Mouse (Mus musculus) cortical plate, adult 2 months (tissue): ENCODE data around the gene Adamts13. TPM values are rescaled to one million over a fixed set of nuclear protein-coding genes. Genes with fewer than 3 reads are reported as not detected.

Source experiments
- H3K27ac ChIP-seq: fragments of 200-500 bp; 2 replicates; pipeline ENCODE4 v1.5.1; 2012; ENCODE audit warnings: low read length, control low read depth, inconsistent platforms; ENCODE audit not compliant: insufficient read depth
- H3K4me1 ChIP-seq: fragments of 200-500 bp; 2 replicates; pipeline ENCODE4 v1.6.1; 2011; ENCODE audit warnings: low read length; ENCODE audit not compliant: control insufficient read depth, insufficient read depth
- H3K4me3 ChIP-seq: fragments of 200-500 bp; 2 replicates; pipeline ENCODE4 v1.5.1; 2011; ENCODE audit warnings: mild to moderate bottlenecking, low read length, control low read depth; ENCODE audit not compliant: insufficient read depth
- CTCF ChIP-seq: fragments of 200-500 bp; IDR thresholded peaks from 2 replicates; pipeline ENCODE4 v1.5.1; 2011; ENCODE audit warnings: mild to moderate bottlenecking, control low read depth, low read length; ENCODE audit not compliant: insufficient read depth; ENCODE audit errors: extremely low read depth
- POLR2A ChIP-seq: fragments of 200-500 bp; IDR thresholded peaks from 2 replicates; pipeline ENCODE4 v1.6.1; 2011; ENCODE audit warnings: mild to moderate bottlenecking, low read length, control low read depth; ENCODE audit not compliant: insufficient read depth; ENCODE audit errors: extremely low read depth
- polyA plus RNA-seq: library from polyadenylated mRNA; depleted of rRNA; stranded (reverse); fragments of >200 nt; gene quantifications from 2 replicates; pipeline ENCODE4 v1.2.3, GENCODE M21; 2012

Gene Adamts13
- polyA plus RNA-seq, 1 experiment: 7.0 TPM

- Histone ChIP-seq H3K27ac (no peak overlapping the region), H3K4me3 (peak overlapping the region; percentile 58), H3K4me1 (0 out of 2 replicates have a peak, but pooled peaks cover 2% of the 10 kb centered on the region)
- TF ChIP-seq CTCF (no peak), POLR2A (no peak)
Observed at GRCm38 (mm10) chr2:27028437-27029015, 55.3 kb downstream of the Adamts13 start.

DNA sequence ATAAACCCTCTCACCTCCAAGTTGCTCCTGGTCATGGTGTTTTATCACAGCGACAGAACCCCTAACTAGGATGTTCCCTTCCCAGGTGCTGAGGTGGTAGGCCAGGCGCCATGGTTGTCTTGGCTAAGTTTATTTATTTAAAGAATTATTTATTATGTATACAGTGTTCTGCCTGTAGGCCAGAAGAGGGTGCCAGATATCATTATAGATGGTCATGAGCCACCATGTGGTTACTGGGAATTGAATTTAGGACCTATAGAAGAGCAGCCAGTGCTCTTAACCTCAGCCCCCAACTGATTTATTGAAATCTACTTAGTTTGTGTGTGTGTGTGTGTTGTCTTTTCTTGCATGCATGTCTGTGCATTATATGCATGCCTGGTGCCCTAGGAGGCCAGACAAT lies 59.1 kb downstream of the Adamts13 start:
- TF ChIP-seq POLR2A (no peak), CTCF (no peak)
- Histone ChIP-seq H3K27ac (no peak overlapping the region), H3K4me3 (no peak overlapping the region), H3K4me1 (0 out of 2 replicates have a peak, but pooled peaks cover 2% of the 10 kb centered on the region)

DNA sequence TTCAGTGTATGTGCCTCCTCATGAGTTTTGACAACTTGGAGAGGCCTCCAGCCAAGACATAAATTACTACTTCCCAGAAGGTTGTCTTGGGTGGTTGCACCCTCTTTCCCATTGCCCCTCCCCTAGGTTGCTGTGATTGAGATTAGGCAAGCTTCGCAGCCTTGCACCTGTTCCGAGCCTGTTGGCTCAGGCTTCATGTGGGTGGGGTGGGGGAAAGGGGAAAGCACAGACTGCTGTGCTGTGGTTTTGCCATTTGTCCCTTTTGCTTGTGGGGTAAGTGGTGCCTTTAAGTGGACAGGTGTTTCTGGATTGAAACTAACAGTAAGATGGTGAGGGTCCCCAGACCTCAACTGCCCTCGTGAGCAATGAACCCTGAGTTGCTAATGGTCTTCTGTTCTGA lies 62.8 kb downstream of the Adamts13 start:
- Histone ChIP-seq H3K27ac (no peak overlapping the region), H3K4me3 (no peak overlapping the region), H3K4me1 (no peaks in the 10 kb centered on the region)
- TF ChIP-seq CTCF: no peak
- TF ChIP-seq POLR2A: no peak

DNA sequence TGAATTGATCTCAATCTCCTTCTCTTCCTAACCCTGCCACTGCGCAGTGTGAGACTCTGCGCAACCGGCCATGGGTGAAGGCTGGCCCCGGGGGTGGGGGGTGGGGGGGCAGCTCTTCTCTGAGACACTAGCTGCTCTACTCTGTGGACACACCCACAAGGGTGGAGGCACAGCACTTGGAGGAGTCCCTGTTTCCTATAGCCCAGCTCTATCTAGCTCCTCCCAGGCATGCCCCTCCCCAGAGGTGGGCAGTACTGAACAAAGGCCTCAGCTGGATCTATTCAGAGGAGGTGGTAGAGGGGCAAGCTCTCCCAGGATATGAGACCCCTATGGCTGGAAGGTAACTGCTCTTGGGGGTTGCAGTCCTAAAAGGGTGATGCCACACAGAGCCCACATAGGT lies 63.8 kb downstream of the Adamts13 start:
- no peak overlapping the region for H3K4me3 ChIP-seq
- no peaks in the 10 kb centered on the region for H3K4me1 ChIP-seq
- TF ChIP-seq CTCF (no peak), POLR2A (no peak)
- no peak overlapping the region for H3K27ac ChIP-seq

DNA sequence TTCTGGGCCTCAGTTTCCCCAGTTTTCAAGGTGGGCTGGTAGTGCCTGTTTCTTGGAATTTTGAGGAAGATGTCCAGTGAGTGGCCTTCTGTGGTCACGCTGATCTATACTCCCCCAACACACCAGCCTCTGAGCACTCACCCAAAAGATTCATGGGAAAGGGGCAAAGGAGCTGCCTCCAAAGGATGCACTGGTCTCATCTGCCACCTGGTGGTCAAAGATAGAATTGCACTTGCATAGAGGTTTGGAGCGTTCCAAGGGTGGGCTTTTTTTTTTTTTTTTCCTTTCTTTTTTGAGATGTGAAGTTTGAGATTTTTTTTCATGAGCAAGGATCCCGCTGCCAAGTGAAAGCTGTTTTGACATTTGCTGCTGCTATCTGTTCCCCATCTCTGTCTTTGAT lies 65.4 kb downstream of the Adamts13 start:
- Histone ChIP-seq H3K27ac (no peak overlapping the region), H3K4me3 (no peak overlapping the region), H3K4me1 (no peaks in the 10 kb centered on the region)
- peak; percentile 95 for TF ChIP-seq CTCF
- TF ChIP-seq POLR2A: no peak

- no peak overlapping the region for H3K4me3 ChIP-seq
- no peak overlapping the region for H3K27ac ChIP-seq
- peak; percentile 36; the same call in 1 of the 2 replicates for TF ChIP-seq CTCF
- TF ChIP-seq POLR2A: no peak
- no peaks in the 10 kb centered on the region for H3K4me1 ChIP-seq
Observed at GRCm38 (mm10) chr2:27039286-27039685, 66.1 kb downstream of the Adamts13 start.

GRCm38 (mm10) chr2:27042131-27042844 lies 69.1 kb downstream of the Adamts13 start:
- Histone ChIP-seq H3K27ac (no peak overlapping the region), H3K4me1 (no peaks in the 10 kb centered on the region), H3K4me3 (no peak overlapping the region)
- TF ChIP-seq POLR2A: no peak
- no peak for TF ChIP-seq CTCF

GRCm38 (mm10) chr2:27043461-27043860 lies 70.2 kb downstream of the Adamts13 start:
- H3K4me1 ChIP-seq: no peaks in the 10 kb centered on the region
- no peak overlapping the region for H3K4me3 ChIP-seq
- TF ChIP-seq CTCF (peak; percentile 83), POLR2A (no peak)
- H3K27ac ChIP-seq: no peak overlapping the region

DNA sequence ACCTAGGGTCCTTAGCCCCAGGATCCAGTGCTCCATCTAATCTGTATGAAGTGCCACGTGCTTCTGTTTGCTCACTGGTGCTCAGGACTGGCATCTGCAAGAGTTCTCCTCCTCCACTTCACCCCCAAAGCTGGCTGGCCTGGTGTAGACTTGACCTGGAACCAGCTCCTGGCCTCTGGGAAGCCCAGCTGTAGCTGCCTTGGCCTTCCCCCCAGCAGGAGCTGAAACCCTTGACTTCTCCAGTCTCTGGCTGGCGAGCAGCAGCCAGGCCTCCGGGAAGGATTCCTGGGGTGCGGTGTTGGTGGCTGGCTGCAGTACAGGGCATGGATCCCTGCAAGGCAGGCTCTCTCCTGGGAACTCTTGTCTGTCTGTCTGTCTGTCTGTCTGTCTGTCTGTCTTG lies 71.0 kb downstream of the Adamts13 start:
- H3K27ac ChIP-seq: no peak overlapping the region
- TF ChIP-seq CTCF (no peak), POLR2A (no peak)
- no peaks in the 10 kb centered on the region for H3K4me1 ChIP-seq
- no peak overlapping the region for H3K4me3 ChIP-seq

- TF ChIP-seq CTCF: no peak
- TF ChIP-seq POLR2A: no peak
- no peak overlapping the region for H3K27ac ChIP-seq
- no peaks in the 10 kb centered on the region for H3K4me1 ChIP-seq
- H3K4me3 ChIP-seq: no peak overlapping the region
Observed at GRCm38 (mm10) chr2:27044641-27045040, 71.4 kb downstream of the Adamts13 start.
